Mouse (Mus musculus) forebrain, embryonic 10.5 days (tissue): Measurements from ENCODE around the gene Ttc23l. TPM values are rescaled to one million over a fixed set of nuclear protein-coding genes. Genes with fewer than 3 reads are reported as not detected.
A peak's percentile ranks its signal among the peaks of the same experiment; 100 is the strongest.
"Not testable (repeated sequence)": the region's sequence is repeated elsewhere in the genome, so short reads cannot be mapped to it uniquely, and the experiment has no call there.

Experiments used
- DNase-seq: peaks from one replicate; pipeline ENCODE4 v3.0.0-alpha.2; 2017; ENCODE audit warnings: low spot score; ENCODE audit errors: extremely low spot score
- H3K27ac ChIP-seq: fragments of 300-500 bp; sonication (generic); 2 replicates; pipeline ENCODE4 v1.5.1; 2016; ENCODE audit warnings: mild to moderate bottlenecking
- H3K27me3 ChIP-seq: fragments of 300-500 bp; sonication (generic); 2 replicates; pipeline ENCODE4 v1.6.1; 2016; ENCODE audit warnings: mild to moderate bottlenecking; ENCODE audit not compliant: poor library complexity, severe bottlenecking
- H3K36me3 ChIP-seq: fragments of 300-500 bp; sonication (generic); replicated peaks from 2 replicates; pipeline ENCODE4 v1.6.1; 2016; ENCODE audit warnings: mild to moderate bottlenecking, moderate library complexity
- H3K4me1 ChIP-seq: fragments of 300-500 bp; sonication (generic); 2 replicates; pipeline ENCODE4 v1.6.1; 2016
- H3K4me3 ChIP-seq: fragments of 300-500 bp; sonication (generic); 2 replicates; pipeline ENCODE4 v1.5.1; 2016; ENCODE audit warnings: mild to moderate bottlenecking, moderate library complexity
- H3K9me3 ChIP-seq: fragments of 300-500 bp; sonication (generic); 2 replicates; pipeline ENCODE4 v1.6.1; 2016; ENCODE audit warnings: mild to moderate bottlenecking, moderate library complexity
- WGBS: fragments of 180-500 bp; shearing (Covaris S2); methylation state at CpG from one replicate; pipeline ENCODE4 v1.1.7; 2016; 5-methylcytosine and 5-hydroxymethylcytosine counted together
- polyA plus RNA-seq: library from polyadenylated mRNA; unstranded; fragments of >200 nt; fragmentation: Nextera tagmentation; extraction: Ambion mirVana; gene quantifications from 2 replicates; pipeline ENCODE4 v1.2.1, GENCODE M21; 2016

Ttc23l gene
- polyA plus RNA-seq, 1 experiment from 2014 or later: not detected

- H3K9me3 ChIP-seq: no peaks in the 10 kb centered on the region
- no peak overlapping the region for H3K4me3 ChIP-seq
- DNase-seq: no peak
- H3K36me3 ChIP-seq: peaks cover 32% of the 10 kb centered on the region
- 64% methylated on average over 1 of the region's 1 CpGs for WGBS
- H3K4me1 ChIP-seq: no peaks in the 10 kb centered on the region
- no peak overlapping the region for H3K27ac ChIP-seq
- H3K27me3 ChIP-seq: no peaks in the 10 kb centered on the region
Observed at GRCm38 (mm10) chr15:10564201-10564600, 5.7 kb upstream of the Ttc23l start.

DNA sequence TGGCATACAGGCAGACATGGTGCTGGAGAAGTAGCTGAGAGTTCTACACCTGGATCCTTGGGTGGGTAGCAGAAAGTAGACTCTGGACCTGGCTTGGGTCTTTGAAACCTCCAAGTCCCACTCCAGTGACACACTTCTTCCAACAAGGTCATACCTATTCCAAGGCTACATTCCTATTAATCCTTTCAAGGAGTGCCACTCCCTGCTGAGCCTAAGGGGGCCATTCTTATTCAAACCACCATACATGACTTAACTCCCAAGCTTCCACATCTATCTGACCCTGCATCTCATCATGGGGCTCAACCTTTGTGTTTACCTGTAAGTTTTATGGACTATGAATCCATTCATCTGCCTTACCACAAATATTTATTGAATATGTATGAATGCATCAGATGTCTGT lies 3.8 kb upstream of the Ttc23l start:
- H3K27me3 ChIP-seq: no peaks in the 10 kb centered on the region
- H3K4me3 ChIP-seq: no peak overlapping the region
- DNase-seq: no peak
- no peaks in the 10 kb centered on the region for H3K4me1 ChIP-seq
- H3K36me3 ChIP-seq: peaks cover 12% of the 10 kb centered on the region
- no peaks in the 10 kb centered on the region for H3K9me3 ChIP-seq
- H3K27ac ChIP-seq: no peak overlapping the region

GRCm38 (mm10) chr15:10560005-10560404 lies 1.5 kb upstream of the Ttc23l start:
- Histone ChIP-seq H3K4me3 (no peak overlapping the region), H3K9me3 (no peaks in the 10 kb centered on the region), H3K36me3 (no peaks in the 10 kb centered on the region), H3K27ac (no peak overlapping the region), H3K4me1 (no peaks in the 10 kb centered on the region), H3K27me3 (no peaks in the 10 kb centered on the region)
- no peak for DNase-seq
- 93% methylated on average over 7 of the region's 7 CpGs for WGBS

DNA sequence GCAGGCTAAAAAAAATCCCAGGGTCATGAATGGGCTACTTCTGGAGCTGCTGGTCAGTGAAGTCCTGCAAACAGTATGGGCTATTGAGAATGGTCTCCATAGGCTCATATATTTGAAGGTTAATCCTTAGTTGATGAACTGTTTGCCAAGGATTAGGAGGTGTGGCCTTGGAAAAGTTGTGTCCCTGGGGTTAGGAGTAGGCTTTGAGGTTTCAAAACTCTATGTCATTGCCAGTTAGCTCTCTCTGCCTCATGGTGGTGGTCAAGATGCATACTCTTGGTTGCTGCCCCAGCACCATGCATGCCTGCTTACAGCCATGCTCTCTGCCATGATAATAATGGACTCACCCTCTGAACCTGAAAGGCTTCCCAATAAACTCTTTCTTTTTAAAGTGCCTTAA lies 4.1 kb downstream of the Ttc23l start:
- no peaks in the 10 kb centered on the region for H3K4me1 ChIP-seq
- no peaks in the 10 kb centered on the region for H3K9me3 ChIP-seq
- no peak overlapping the region for H3K27ac ChIP-seq
- H3K27me3 ChIP-seq: no peaks in the 10 kb centered on the region
- H3K4me3 ChIP-seq: no peak overlapping the region
- no peaks in the 10 kb centered on the region for H3K36me3 ChIP-seq
- DNase-seq: no peak

GRCm38 (mm10) chr15:10540271-10541088 lies 18.0 kb downstream of the Ttc23l start:
- 76% methylated on average over 16 of the region's 16 CpGs for WGBS
- Histone ChIP-seq H3K27ac (no peak overlapping the region), H3K4me1 (peaks cover 11% of the 10 kb centered on the region; the same call in 1 of the 2 replicates), H3K36me3 (no peaks in the 10 kb centered on the region), H3K27me3 (no peaks in the 10 kb centered on the region), H3K4me3 (no peak overlapping the region), H3K9me3 (no peaks in the 10 kb centered on the region)
- no peak for DNase-seq

DNA sequence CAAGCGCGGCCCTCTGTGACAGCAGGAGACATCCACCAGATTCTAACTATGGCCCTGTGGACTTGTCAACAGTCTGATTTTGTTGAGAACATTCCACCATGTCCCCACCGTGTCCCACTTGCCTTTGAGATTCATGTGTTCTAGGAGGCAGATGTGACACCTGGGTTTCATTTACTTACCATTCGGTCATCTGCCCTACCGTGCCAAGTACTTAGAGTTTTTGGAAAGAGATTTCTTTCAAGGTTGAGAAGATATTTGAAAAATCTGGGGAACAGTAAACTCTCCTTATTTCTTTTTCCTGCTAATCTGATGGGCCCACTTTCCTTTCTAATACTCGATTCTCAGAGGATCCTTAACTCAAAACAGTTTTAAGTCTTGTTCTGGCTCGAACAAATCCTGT lies 22.5 kb downstream of the Ttc23l start:
- Histone ChIP-seq H3K27ac (no peak overlapping the region), H3K36me3 (no peaks in the 10 kb centered on the region), H3K4me3 (no peak overlapping the region), H3K4me1 (peaks cover 10% of the 10 kb centered on the region; the same call in 1 of the 2 replicates), H3K9me3 (no peaks in the 10 kb centered on the region), H3K27me3 (no peaks in the 10 kb centered on the region)
- 79% methylated on average over 7 of the region's 7 CpGs for WGBS
- no peak for DNase-seq

DNA sequence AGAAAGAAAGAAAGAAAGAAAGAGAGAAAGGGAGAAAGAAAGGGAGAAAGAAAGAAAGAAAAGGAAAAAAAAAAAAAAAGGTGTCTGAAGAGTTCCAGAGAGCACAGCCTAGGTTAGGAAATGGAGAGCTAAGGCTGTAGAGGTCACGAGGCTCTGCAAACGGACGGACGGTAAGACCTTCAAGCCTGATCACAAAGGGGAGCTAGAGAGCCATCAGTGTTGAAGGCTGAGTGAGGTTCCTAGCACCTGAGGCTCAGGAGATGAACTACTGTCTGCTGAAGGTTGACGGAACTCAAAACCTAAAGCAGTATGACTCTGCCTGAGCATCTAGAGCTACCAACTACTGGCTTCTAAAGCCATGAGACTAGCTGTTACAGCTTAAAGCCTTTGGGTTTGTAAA lies 23.9 kb downstream of the Ttc23l start:
- no peaks in the 10 kb centered on the region for H3K4me1 ChIP-seq
- H3K36me3 ChIP-seq: no peaks in the 10 kb centered on the region
- no peaks in the 10 kb centered on the region for H3K9me3 ChIP-seq
- no peak overlapping the region for H3K27ac ChIP-seq
- no peaks in the 10 kb centered on the region for H3K27me3 ChIP-seq
- WGBS: 85% methylated on average over 5 of the region's 5 CpGs
- DNase-seq: no peak
- H3K4me3 ChIP-seq: no peak overlapping the region

GRCm38 (mm10) chr15:10533361-10533760 lies 25.1 kb downstream of the Ttc23l start:
- not testable (repeated sequence) for H3K4me1 ChIP-seq, DNase-seq, H3K4me3 ChIP-seq, H3K36me3 ChIP-seq, H3K27me3 ChIP-seq, H3K27ac ChIP-seq, H3K9me3 ChIP-seq
- WGBS: 95% methylated on average over 10 of the region's 10 CpGs

DNA sequence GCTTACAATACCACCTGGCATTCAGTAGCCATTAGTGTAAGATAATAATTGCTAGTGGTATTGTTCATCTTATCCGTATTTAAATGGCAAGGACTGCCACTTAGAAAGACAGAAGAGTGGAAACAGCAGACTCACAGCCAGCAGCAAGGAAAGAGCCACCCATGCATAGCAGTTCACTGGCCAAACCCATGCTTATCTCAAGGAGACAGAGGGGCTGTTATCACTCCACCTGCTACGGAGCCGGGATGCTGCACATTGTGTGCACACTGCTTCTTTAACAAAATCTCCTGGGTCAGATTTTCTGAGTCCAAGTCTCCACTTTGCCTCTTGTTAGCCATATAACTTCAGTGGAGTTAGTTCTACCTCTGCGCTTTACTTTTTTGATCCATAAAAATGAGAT lies 27.1 kb downstream of the Ttc23l start:
- Histone ChIP-seq H3K4me3 (no peak overlapping the region), H3K9me3 (no peaks in the 10 kb centered on the region), H3K4me1 (no peaks in the 10 kb centered on the region), H3K27ac (no peak overlapping the region), H3K27me3 (no peaks in the 10 kb centered on the region), H3K36me3 (no peaks in the 10 kb centered on the region)
- WGBS: 89% methylated on average over 4 of the region's 4 CpGs
- no peak for DNase-seq

DNA sequence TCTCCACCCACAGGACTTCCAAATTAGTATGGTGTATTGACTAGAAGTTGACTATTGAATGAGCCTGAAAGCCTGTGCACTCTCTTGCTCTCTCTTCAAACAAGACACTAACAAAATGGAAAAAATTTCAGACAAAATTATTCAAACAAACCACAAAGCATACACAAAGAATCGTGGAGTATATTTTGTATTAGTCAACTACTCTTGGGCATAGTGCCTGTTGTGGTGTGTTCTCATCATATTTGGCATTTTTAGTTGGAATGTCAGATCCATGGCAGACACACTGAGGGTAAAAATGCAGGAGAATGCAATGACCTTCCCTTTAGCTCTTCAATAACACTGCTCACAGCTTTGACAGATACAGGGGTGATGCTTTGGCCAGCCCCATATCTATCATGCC lies 32.6 kb downstream of the Ttc23l start:
- no peaks in the 10 kb centered on the region for H3K4me1 ChIP-seq
- 73% methylated on average over 1 of the region's 1 CpGs for WGBS
- no peaks in the 10 kb centered on the region for H3K9me3 ChIP-seq
- no peak overlapping the region for H3K27ac ChIP-seq
- no peaks in the 10 kb centered on the region for H3K36me3 ChIP-seq
- DNase-seq: no peak
- no peaks in the 10 kb centered on the region for H3K27me3 ChIP-seq
- H3K4me3 ChIP-seq: no peak overlapping the region

- Histone ChIP-seq H3K9me3 (no peaks in the 10 kb centered on the region), H3K27me3 (no peaks in the 10 kb centered on the region), H3K4me1 (no peaks in the 10 kb centered on the region), H3K4me3 (no peak overlapping the region), H3K27ac (no peak overlapping the region), H3K36me3 (no peaks in the 10 kb centered on the region)
- 91% methylated on average over 7 of the region's 7 CpGs for WGBS
- no peak for DNase-seq
Observed at GRCm38 (mm10) chr15:10515166-10515565, 43.3 kb downstream of the Ttc23l start.

DNA sequence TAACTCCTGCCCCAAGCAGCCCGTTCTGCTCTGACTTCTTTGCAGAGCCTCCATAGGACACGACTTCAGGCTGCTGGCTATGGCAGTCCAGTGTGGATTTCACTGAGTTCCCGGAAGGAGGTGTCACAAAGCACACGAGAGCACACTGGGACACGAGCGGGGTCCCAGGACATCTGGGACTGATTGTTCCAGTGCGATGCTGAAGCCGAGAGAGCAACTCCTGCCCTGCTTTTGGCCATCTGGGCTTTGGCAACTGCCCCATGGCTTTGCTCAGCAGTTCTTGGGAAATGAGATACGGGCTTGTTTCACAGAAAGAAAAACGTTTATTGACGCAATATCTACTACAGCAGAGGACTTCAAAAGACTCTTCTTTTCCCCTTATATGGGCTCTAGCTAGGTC lies 52.4 kb downstream of the Ttc23l start:
- Histone ChIP-seq H3K27ac (no peak overlapping the region), H3K4me1 (no peaks in the 10 kb centered on the region), H3K27me3 (no peaks in the 10 kb centered on the region), H3K9me3 (no peaks in the 10 kb centered on the region), H3K4me3 (no peak overlapping the region), H3K36me3 (no peaks in the 10 kb centered on the region)
- no peak for DNase-seq
- 60% methylated on average over 11 of the region's 11 CpGs for WGBS

DNA sequence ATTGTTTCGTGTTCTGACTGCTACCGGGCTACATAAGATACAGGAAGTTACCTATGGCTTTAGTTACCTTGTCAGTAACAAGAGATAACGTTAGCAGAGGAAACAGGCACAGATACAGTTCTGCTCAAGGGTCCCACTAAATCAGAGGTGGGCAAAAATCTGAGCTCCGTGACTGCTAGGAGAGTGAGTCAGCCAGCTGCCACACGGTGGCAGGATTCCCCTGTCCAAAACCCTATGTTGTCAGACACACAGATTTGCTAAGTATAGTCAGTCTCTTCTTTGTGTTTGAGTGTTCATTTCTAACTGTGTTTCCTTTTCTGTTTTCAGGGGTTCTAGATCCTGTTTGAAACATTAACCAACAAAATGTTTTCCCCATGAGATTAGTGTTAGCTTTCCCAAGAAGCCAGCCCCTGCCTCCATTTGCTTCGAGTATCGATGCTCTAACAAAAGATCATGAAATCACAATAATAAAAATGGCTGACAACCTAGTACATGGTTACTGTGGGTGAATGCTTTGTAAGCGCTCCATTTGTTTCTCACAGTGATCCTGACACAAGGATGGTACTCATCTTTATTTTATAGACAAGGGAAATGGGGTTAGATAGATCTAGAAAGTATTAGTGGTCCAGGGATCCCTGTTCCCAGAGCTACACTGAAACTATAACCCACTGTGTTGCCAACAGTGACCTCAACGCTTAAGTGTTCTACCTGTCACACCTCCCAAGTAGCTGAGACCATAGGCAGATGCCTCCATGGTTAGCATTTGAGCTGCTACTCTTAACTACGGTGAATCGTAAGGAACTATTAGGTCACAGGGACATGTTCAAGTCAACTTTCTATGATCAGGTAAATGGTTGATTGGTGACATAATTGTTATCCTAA lies 57.4 kb downstream of the Ttc23l start:
- no peaks in the 10 kb centered on the region for H3K27me3 ChIP-seq
- peak; percentile 52 for DNase-seq
- H3K36me3 ChIP-seq: peaks cover 4% of the 10 kb centered on the region
- no peak overlapping the region for H3K27ac ChIP-seq
- 60% methylated on average over 11 of the region's 11 CpGs for WGBS
- no peaks in the 10 kb centered on the region for H3K9me3 ChIP-seq
- no peaks in the 10 kb centered on the region for H3K4me1 ChIP-seq
- no peak overlapping the region for H3K4me3 ChIP-seq
